9 mouse cellular contexts compared by ENCODE assay signal in genomic region chr7:109707023-109707785, GRCm38 (mm10). TPM values are rescaled to one million over a fixed set of nuclear protein-coding genes. Genes with fewer than 3 reads are reported as not detected.
DNase-seq lines count a peak whose midpoint lies in the region; TF ChIP-seq lines count a peak whose summit lies in the region.
"Had no signal": no experiment of that assay in that cellular context is flagged by ENCODE, and none has a peak within 500 bp of the region (broad histone marks: within the 10 kb centered on the region; RNA-seq: fewer than 3 reads in every experiment).

No protein-coding gene starts in this region.

- H3K27ac ChIP-seq in gastrocnemius, adult 2 months: peak overlapping the region; percentile 78
- H3K27ac ChIP-seq in macrophage: peak overlapping the region; percentile 72
- H3K27ac ChIP-seq: limb, embryonic 12.5 days had no signal

- H3K4me3 ChIP-seq in gastrocnemius, adult 2 months: 0 out of 2 replicates have a peak overlapping the region, but pooled peaks have one; percentile 4
- H3K4me3 ChIP-seq in macrophage (ENCODE audit: inconsistent target): no peak overlapping the region
- H3K4me3 ChIP-seq: limb, embryonic 12.5 days had no signal

- peaks cover 33% of the 10 kb centered on the region for H3K36me3 ChIP-seq in macrophage (ENCODE audit: inconsistent target)

- WGBS in macrophage (ENCODE audit: missing documents): 38% methylated on average over 4 of the region's 4 CpGs

- no peaks in the 10 kb centered on the region for H3K79me2 ChIP-seq in macrophage (ENCODE audit: inconsistent target)

- intact Hi-C loops in gastrocnemius, adult 2 months (cut with DNase I): loop anchor here (2.0 to 5.0 kb wide), 3 partner anchors 85 to 375 kb away; no protein-coding TSS in a partner anchor

- TF ChIP-seq CTCF in gastrocnemius, adult 2 months (IDR thresholded peaks at IDR 0.05): peak; percentile 74

- peak; percentile 54 for DNase-seq in gastrocnemius, adult 2 months
- no peak for DNase-seq in gastrocnemius, postnatal 25 days
- peak; percentile 53 for DNase-seq in urinary bladder, postnatal 36 days (ENCODE audit: low spot score in 2 of 2)
- no peak for DNase-seq in urinary bladder, postnatal 25 days (ENCODE audit: low spot score)
- peak; percentile 77 for DNase-seq in embryo, embryonic 10 days (ENCODE audit: low spot score)
- DNase-seq in kidney, adult 8-10 months: peak; percentile 42 to 69
- DNase-seq in thymus, postnatal 4 days: peak; percentile 66

RNA-seq across cellular contexts. Expression of gene Akip1, which starts 3.7 kb away (rescaled TPM):
- 10 to 100 TPM; 10.3 to 17.8 TPM for total RNA-seq in gastrocnemius, adult 2 months (2021)
- 1 to 10 TPM; 5.4 to 8.2 TPM for total RNA-seq in gastrocnemius, postnatal 25 days (2021)
- total RNA-seq in macrophage (2018; cell fraction: chromatin; rRNA removed): 10 to 100 TPM in 11 of 26 experiments, 1 to 10 TPM in 15; 2.5 to 25.6 (median 8.1) TPM
- total RNA-seq in macrophage (2018; cell fraction: cytosol; rRNA removed): 10 to 100 TPM; 32.9 to 63.7 (median 43.4) TPM
- 10 to 100 TPM in 19 of 26 experiments, 1 to 10 TPM in 7; 3.5 to 21.2 (median 12.1) TPM for total RNA-seq in macrophage (2018; cell fraction: nucleus; rRNA removed)
- 38.0 to 49.5 TPM (median 47.1 TPM) in 3 replicates for polyA plus RNA-seq in macrophage (2018)

RNA-seq across cellular contexts. Expression of gene St5, which starts 3.8 kb away (rescaled TPM):
- 1 to 10 TPM; 6.8 to 7.7 TPM for total RNA-seq in gastrocnemius, adult 2 months (2021)
- 1 to 10 TPM; 8.0 to 8.3 TPM for total RNA-seq in gastrocnemius, postnatal 25 days (2021)
- 10 to 100 TPM in 1 of 26 experiments, 1 to 10 TPM in 19, under 1 TPM in 5, not detected in 1; 0.37 to 10.2 (median 2.6) TPM for total RNA-seq in macrophage (2018; cell fraction: chromatin; rRNA removed)
- total RNA-seq in macrophage (2018; cell fraction: cytosol; rRNA removed): 1 to 10 TPM in 14 of 26 experiments, under 1 TPM in 12; 0.28 to 2.5 (median 1.1) TPM
- 1 to 10 TPM in 20 of 26 experiments, under 1 TPM in 6; 0.33 to 8.6 (median 2.2) TPM for total RNA-seq in macrophage (2018; cell fraction: nucleus; rRNA removed)
- 0.98 to 1.8 TPM (median 1.3 TPM) in 3 replicates for polyA plus RNA-seq in macrophage (2018)

RNA-seq across cellular contexts. Expression of gene BC051019, which starts 16.4 kb away (rescaled TPM):
- total RNA-seq in gastrocnemius, adult 2 months (2021): not detected
- not detected for total RNA-seq in gastrocnemius, postnatal 25 days (2021)
- not detected for total RNA-seq in macrophage (2018; cell fraction: chromatin; rRNA removed)
- total RNA-seq in macrophage (2018; cell fraction: cytosol; rRNA removed): not detected
- total RNA-seq in macrophage (2018; cell fraction: nucleus; rRNA removed): not detected
- not detected in 3 replicates for polyA plus RNA-seq in macrophage (2018)

RNA-seq across cellular contexts. Expression of gene Ascl3, which starts 24.3 kb away (rescaled TPM):
- not detected for total RNA-seq in gastrocnemius, adult 2 months (2021)
- not detected for total RNA-seq in gastrocnemius, postnatal 25 days (2021)
- total RNA-seq in macrophage (2018; cell fraction: chromatin; rRNA removed): not detected
- total RNA-seq in macrophage (2018; cell fraction: cytosol; rRNA removed): under 1 TPM in 10 of 26 experiments, not detected in 16; 0.18 to 0.75 (median 0.28) TPM
- total RNA-seq in macrophage (2018; cell fraction: nucleus; rRNA removed): not detected
- not detected in 3 replicates for polyA plus RNA-seq in macrophage (2018)
- polyA plus RNA-seq: limb, embryonic 12.5 days had no signal

RNA-seq across cellular contexts. Expression of gene Tmem9b, which starts 45.5 kb away (rescaled TPM):
- total RNA-seq in gastrocnemius, adult 2 months (2021): 10 to 100 TPM; 28.1 to 30.4 TPM
- 10 to 100 TPM; 24.5 to 25.9 TPM for total RNA-seq in gastrocnemius, postnatal 25 days (2021)
- 10 to 100 TPM in 23 of 26 experiments, 1 to 10 TPM in 3; 9.4 to 23.5 (median 14.8) TPM for total RNA-seq in macrophage (2018; cell fraction: chromatin; rRNA removed)
- 100 to 1,000 TPM in 9 of 26 experiments, 10 to 100 TPM in 17; 71.4 to 123 (median 96.2) TPM for total RNA-seq in macrophage (2018; cell fraction: cytosol; rRNA removed)
- total RNA-seq in macrophage (2018; cell fraction: nucleus; rRNA removed): 10 to 100 TPM; 21.6 to 96.8 (median 72.2) TPM
- polyA plus RNA-seq in macrophage (2018): 97.7 to 113 TPM (median 101 TPM) in 3 replicates

Comparison
In these comparisons a context has a peak if more than half of its experiments do, and no peak if none do; other contexts are left out.
1. DNase-seq: peak in gastrocnemius, adult 2 months (single experiment), urinary bladder, postnatal 36 days (2 of 2), embryo, embryonic 10 days (single experiment), kidney, adult 8-10 months (2 of 2) and thymus, postnatal 4 days (single experiment); none in gastrocnemius, postnatal 25 days (single experiment) and urinary bladder, postnatal 25 days (single experiment).